Mouse (Mus musculus) spleen, adult 2 months (tissue): ENCODE data around the gene Krt39.

Source experiments
- CTCF ChIP-seq: fragments of 200-500 bp; IDR thresholded peaks from 2 replicates; pipeline ENCODE4 v1.5.1; 2011; ENCODE audit warnings: mild to moderate bottlenecking, inconsistent platforms; ENCODE audit not compliant: insufficient read depth, insufficient read length, insufficient replicate concordance; ENCODE audit errors: extremely low read depth
- POLR2A ChIP-seq: fragments of 200-500 bp; IDR thresholded peaks from 2 replicates; pipeline ENCODE4 v1.6.1; 2011; ENCODE audit warnings: low read depth, low read length, inconsistent platforms

DNA sequence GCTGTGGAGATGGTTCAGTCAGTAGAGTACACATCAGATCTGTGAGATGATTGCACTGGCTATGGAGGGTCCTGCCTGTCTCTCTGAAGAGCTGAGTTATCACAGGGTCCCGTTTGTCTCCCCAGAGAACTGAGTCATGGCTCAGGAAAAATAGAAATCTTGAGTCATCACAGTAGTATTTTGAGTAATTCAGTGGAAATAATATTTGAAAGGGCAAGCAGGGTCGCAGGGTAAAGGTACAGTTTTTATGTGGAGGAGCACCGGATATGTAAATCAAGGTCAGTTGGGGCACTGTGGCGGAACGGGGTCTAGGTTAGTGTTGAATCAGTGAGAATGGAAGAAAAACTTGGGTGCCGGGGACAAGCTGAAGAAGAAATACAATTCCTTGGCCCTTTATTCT, 41.4 kb upstream of the Krt39 start:
- TF ChIP-seq CTCF (no peak), POLR2A (no peak)
